Mouse (Mus musculus) G1E (cell line): Measurements from ENCODE around the gene Sorcs2. TPM values are rescaled to one million over a fixed set of nuclear protein-coding genes. Genes with fewer than 3 reads are reported as not detected.

ENCODE experiments used
- ATAC-seq: 2 replicates; pipeline ENCODE4 v1.8.0; 2016; ENCODE audit warnings: mild to moderate bottlenecking; ENCODE audit not compliant: insufficient number of reproducible peaks, poor library complexity, low FRiP score, severe bottlenecking; ENCODE audit errors: extremely low read depth
- DNase-seq: peaks from one replicate; pipeline ENCODE4 v3.0.0; 2012; ENCODE audit warnings: low spot score
- H3K27me3 ChIP-seq: 2 replicates; pipeline ENCODE4 v1.6.1; 2012; ENCODE audit warnings: mild to moderate bottlenecking, low read length, inconsistent platforms; ENCODE audit not compliant: insufficient read depth
- H3K36me3 ChIP-seq: replicated peaks from 2 replicates; pipeline ENCODE3; 2012; ENCODE audit warnings: mild to moderate bottlenecking, inconsistent platforms
- H3K4me1 ChIP-seq: 2 replicates; pipeline ENCODE4 v1.6.1; 2012; ENCODE audit warnings: low read depth, low read length, inconsistent platforms, mixed read lengths; ENCODE audit not compliant: insufficient read depth
- H3K4me3 ChIP-seq: 2 replicates; pipeline ENCODE4 v1.5.1; 2012; ENCODE audit warnings: low read depth, mild to moderate bottlenecking, inconsistent platforms, low read length, moderate library complexity, mixed read lengths
- H3K9me3 ChIP-seq: replicated peaks from 2 replicates; pipeline ENCODE4 v1.6.1; 2012; ENCODE audit warnings: inconsistent platforms
- CTCF ChIP-seq: IDR thresholded peaks from 2 replicates; pipeline ENCODE4 v1.5.1; 2012; ENCODE audit warnings: low read depth, low read length, inconsistent platforms, mixed read lengths
- GATA1 ChIP-seq: IDR thresholded peaks from 2 replicates; pipeline ENCODE4 v1.6.1; 2012; ENCODE audit warnings: borderline replicate concordance, low read length, inconsistent platforms, mixed read lengths
- GATA2 ChIP-seq: IDR thresholded peaks from 2 replicates; pipeline ENCODE4 v1.6.1; 2012; ENCODE audit warnings: low read depth, low read length, inconsistent platforms, borderline replicate concordance
- POLR2AphosphoS5 ChIP-seq: IDR thresholded peaks from 2 replicates; pipeline ENCODE4 v1.6.1; 2012; ENCODE audit warnings: low read depth, low read length, inconsistent platforms; ENCODE audit not compliant: insufficient replicate concordance
- TAL1 ChIP-seq: conservative IDR thresholded peaks from 2 replicates; pipeline ENCODE4 v1.6.1; 2012; ENCODE audit warnings: low read depth, low read length, inconsistent platforms, mixed read lengths
- polyA plus RNA-seq: library from polyadenylated mRNA; stranded (reverse); fragments of >175 nt; gene quantifications from 2 replicates; pipeline ENCODE4 v1.2.3, GENCODE M21; 2012
- total RNA-seq, 2 experiments: library from RNA; stranded (forward) in 1 of 2; stranded (reverse) in 1 of 2; fragments of 200-1000 nt in 1 of 2; fragments of >200 nt in 1 of 2; fragmentation: Nextera tagmentation in 1 of 2; gene quantifications; 2 replicates each; pipeline ENCODE4 v1.2.3; 2014 to 2017

Sorcs2 gene
- total and polyA plus RNA-seq, 3 experiments, result 0.04 to 0.22 TPM; not detected in 1

GRCm38 (mm10) chr5:36195436-36195835, 202.5 kb downstream of the Sorcs2 start:
- peaks cover 12% of the 10 kb centered on the region; the same call in 1 of the 2 replicates for H3K27me3 ChIP-seq
- ATAC-seq (no peak), DNase-seq (no peak)
- no peaks in the 10 kb centered on the region for H3K9me3 ChIP-seq
- TF ChIP-seq GATA1 (no peak), GATA2 (no peak), TAL1 (no peak), CTCF (no peak), POLR2AphosphoS5 (no peak)
- no peak overlapping the region for H3K4me3 ChIP-seq
- no peaks in the 10 kb centered on the region for H3K36me3 ChIP-seq
- no peaks in the 10 kb centered on the region for H3K4me1 ChIP-seq

DNA sequence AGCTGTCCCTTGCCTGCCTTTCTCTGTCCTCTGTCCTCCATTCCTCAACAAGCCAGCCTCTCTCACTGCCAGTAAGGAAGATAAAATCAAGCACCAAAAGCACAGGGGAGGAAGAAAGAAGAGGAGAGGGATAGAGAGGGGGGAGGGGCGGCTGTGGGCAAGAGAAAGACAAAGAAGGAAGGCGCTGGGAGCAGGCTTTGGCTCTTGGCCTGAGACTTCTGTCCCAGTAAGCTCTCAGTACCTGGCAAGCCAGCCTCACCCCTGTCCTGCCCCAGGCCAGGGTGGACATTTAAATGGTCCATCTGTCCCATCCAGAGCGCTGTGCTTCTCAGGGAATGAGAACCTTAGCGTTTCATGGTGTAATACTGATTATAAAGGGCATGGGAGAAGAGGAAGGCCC, 203.3 kb downstream of the Sorcs2 start:
- Histone ChIP-seq H3K4me3 (no peak overlapping the region), H3K36me3 (no peaks in the 10 kb centered on the region), H3K27me3 (peaks cover 12% of the 10 kb centered on the region; the same call in 1 of the 2 replicates), H3K9me3 (no peaks in the 10 kb centered on the region), H3K4me1 (no peaks in the 10 kb centered on the region)
- TF ChIP-seq POLR2AphosphoS5 (no peak), TAL1 (no peak), GATA2 (no peak), CTCF (no peak), GATA1 (no peak)
- ATAC-seq (no peak), DNase-seq (no peak)

DNA sequence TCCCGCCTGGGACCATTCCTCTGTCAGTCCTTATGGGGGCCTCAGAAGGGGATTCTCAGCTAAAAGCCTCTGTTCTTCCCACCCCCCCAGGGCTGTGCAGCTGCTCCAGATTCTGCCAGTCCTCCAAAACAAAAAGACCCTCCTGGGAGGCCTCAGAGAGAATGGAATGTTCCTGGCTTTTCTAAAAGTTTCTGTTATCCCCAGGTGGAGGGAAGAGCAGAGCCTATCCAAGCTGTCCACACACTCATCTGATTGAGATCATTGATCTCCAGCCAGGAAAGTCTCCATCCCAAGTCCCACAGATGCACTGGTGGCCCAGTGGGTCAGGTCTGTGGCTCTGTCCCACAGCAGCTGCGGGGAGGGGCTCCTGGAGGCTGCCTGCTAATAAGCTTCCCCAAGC, 205.3 kb downstream of the Sorcs2 start:
- TF ChIP-seq CTCF (no peak), POLR2AphosphoS5 (no peak), TAL1 (no peak), GATA1 (no peak), GATA2 (no peak)
- peaks cover 12% of the 10 kb centered on the region; the same call in 1 of the 2 replicates for H3K27me3 ChIP-seq
- H3K36me3 ChIP-seq, result no peaks in the 10 kb centered on the region
- no peak overlapping the region for H3K4me3 ChIP-seq
- no peak for ATAC-seq
- DNase-seq, result no peak
- H3K9me3 ChIP-seq, result no peaks in the 10 kb centered on the region
- no peaks in the 10 kb centered on the region for H3K4me1 ChIP-seq

GRCm38 (mm10) chr5:36191876-36192275, 206.1 kb downstream of the Sorcs2 start:
- TF ChIP-seq GATA2, result no peak
- TF ChIP-seq TAL1, result no peak
- TF ChIP-seq CTCF, result no peak
- no peak for TF ChIP-seq POLR2AphosphoS5
- no peak for TF ChIP-seq GATA1
- H3K36me3 ChIP-seq, result no peaks in the 10 kb centered on the region
- DNase-seq (no peak), ATAC-seq (no peak)
- H3K4me1 ChIP-seq, result no peaks in the 10 kb centered on the region
- no peak overlapping the region for H3K4me3 ChIP-seq
- H3K27me3 ChIP-seq, result peaks cover 12% of the 10 kb centered on the region; the same call in 1 of the 2 replicates
- no peaks in the 10 kb centered on the region for H3K9me3 ChIP-seq

GRCm38 (mm10) chr5:36191285-36191684, 206.7 kb downstream of the Sorcs2 start:
- no peaks in the 10 kb centered on the region for H3K9me3 ChIP-seq
- no peaks in the 10 kb centered on the region for H3K4me1 ChIP-seq
- H3K4me3 ChIP-seq, result no peak overlapping the region
- no peaks in the 10 kb centered on the region for H3K36me3 ChIP-seq
- TF ChIP-seq GATA1 (no peak), POLR2AphosphoS5 (no peak), CTCF (no peak), GATA2 (no peak), TAL1 (no peak)
- H3K27me3 ChIP-seq, result peaks cover 9% of the 10 kb centered on the region; the same call in 1 of the 2 replicates
- no peak for DNase-seq
- ATAC-seq, result no peak

DNA sequence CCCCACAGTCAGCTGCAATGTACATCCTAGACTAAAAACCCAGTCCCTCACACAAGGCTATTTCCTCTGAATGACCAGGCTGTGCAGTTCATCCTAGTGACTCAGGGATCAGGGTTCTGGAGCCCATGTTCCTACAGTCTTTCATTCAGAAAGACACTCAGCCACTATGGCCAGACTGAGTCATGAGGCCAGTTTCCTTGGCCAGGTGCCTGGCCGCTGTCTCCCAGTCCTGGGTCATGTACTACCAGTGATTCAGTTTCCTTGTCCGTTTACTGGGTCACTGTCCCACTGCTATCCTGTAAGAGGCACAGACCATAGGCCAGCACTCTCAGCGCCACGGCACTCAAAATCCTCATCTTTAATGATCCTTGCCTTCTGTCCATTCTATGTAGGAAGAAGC, 209.6 kb downstream of the Sorcs2 start:
- Histone ChIP-seq H3K4me3 (no peak overlapping the region), H3K9me3 (no peaks in the 10 kb centered on the region), H3K4me1 (no peaks in the 10 kb centered on the region), H3K36me3 (no peaks in the 10 kb centered on the region), H3K27me3 (peaks cover 9% of the 10 kb centered on the region; the same call in 1 of the 2 replicates)
- ATAC-seq (no peak), DNase-seq (no peak)
- no peak for TF ChIP-seq TAL1
- no peak for TF ChIP-seq GATA1
- TF ChIP-seq CTCF, result no peak
- no peak for TF ChIP-seq GATA2
- no peak for TF ChIP-seq POLR2AphosphoS5

DNA sequence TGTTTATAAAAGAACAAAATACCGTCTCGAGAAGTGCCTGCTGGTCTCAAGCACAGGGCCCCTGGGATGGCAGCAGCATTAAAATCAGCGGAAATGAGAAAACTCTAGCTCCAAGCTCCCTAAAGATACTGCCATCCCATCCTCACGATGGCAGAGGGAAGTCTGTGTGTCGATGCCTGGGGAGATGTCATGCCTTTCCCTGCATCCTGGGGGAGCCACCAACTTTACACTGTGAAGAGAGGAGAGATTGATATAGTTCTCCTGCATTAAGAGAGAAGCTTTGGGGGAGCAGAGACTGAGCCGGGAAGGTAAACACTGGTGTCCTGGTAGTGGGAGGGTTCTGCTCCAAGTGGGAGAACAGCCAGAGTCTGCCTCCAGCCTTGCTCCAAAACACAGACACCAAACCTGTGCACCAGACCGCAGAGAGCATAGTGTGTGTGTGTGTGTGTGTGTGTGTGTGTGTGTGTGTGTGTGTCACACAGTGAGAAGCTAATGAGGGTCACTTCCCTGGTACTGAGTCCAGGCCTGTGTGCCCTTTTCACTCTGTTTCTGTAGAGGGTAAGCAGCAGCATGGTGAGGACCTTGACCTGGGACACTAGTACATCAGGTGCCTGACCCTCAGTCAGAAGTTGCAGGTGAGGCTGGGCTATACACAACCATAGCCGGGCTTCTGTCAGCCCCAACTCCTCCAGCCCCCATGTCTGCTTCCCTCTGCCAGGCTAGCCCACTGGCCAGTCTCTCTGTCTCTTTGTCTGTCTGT, 211.5 kb downstream of the Sorcs2 start:
- ATAC-seq, result no peak
- Histone ChIP-seq H3K4me3 (no peak overlapping the region), H3K4me1 (no peaks in the 10 kb centered on the region), H3K9me3 (no peaks in the 10 kb centered on the region), H3K27me3 (peaks cover 5% of the 10 kb centered on the region; the same call in 1 of the 2 replicates), H3K36me3 (no peaks in the 10 kb centered on the region)
- TF ChIP-seq GATA1 (no peak), POLR2AphosphoS5 (no peak), TAL1 (no peak), GATA2 (no peak), CTCF (no peak)
- DNase-seq, result no peak
